Mouse (Mus musculus) limb, embryonic 11.5 days (tissue): Measurements from ENCODE around the gene Ctsg. TPM values are rescaled to one million over a fixed set of nuclear protein-coding genes. Genes with fewer than 3 reads are reported as not detected.

Source experiments
- ATAC-seq: fragments of 200-750 bp; cut with Nextera tagmentation; 2 replicates; pipeline ENCODE4 v1.8.0; 2017; ENCODE audit warnings: low read depth; ENCODE audit not compliant: insufficient number of reproducible peaks, low FRiP score, low TSS enrichment
- DNase-seq: peaks from one replicate; pipeline ENCODE4 v3.0.0-alpha.2; 2015; ENCODE audit warnings: low spot score
- H3K27ac ChIP-seq: fragments of 300-500 bp; sonication (generic); replicated peaks from 2 replicates; pipeline ENCODE4 v1.5.1; 2014; ENCODE audit warnings: low read depth, mild to moderate bottlenecking, low read length
- H3K27me3 ChIP-seq: fragments of 300-500 bp; sonication (generic); 2 replicates; pipeline ENCODE4 v1.6.1; 2014; ENCODE audit warnings: mild to moderate bottlenecking, low read length, mixed read lengths; ENCODE audit not compliant: control insufficient read depth, insufficient read depth
- H3K36me3 ChIP-seq: fragments of 300-500 bp; sonication (generic); 2 replicates; pipeline ENCODE4 v1.6.1; 2014; ENCODE audit warnings: mild to moderate bottlenecking, low read length, moderate library complexity, mixed read lengths; ENCODE audit not compliant: control insufficient read depth, insufficient read depth
- H3K4me1 ChIP-seq: fragments of 300-500 bp; sonication (generic); 2 replicates; pipeline ENCODE4 v1.6.1; 2014; ENCODE audit warnings: low read length, mixed read lengths; ENCODE audit not compliant: control insufficient read depth, insufficient read depth
- H3K4me2 ChIP-seq: fragments of 300-500 bp; sonication (generic); 2 replicates; pipeline ENCODE4 v1.6.1; 2014; ENCODE audit warnings: low read depth, mild to moderate bottlenecking, moderate library complexity; ENCODE audit not compliant: severe bottlenecking
- H3K4me3 ChIP-seq: fragments of 300-500 bp; sonication (generic); 2 replicates; pipeline ENCODE4 v1.5.1; 2014; ENCODE audit warnings: low read depth, low read length
- H3K9ac ChIP-seq: fragments of 300-500 bp; sonication (generic); 2 replicates; pipeline ENCODE4 v1.6.1; 2014; ENCODE audit warnings: mild to moderate bottlenecking, low read length
- H3K9me3 ChIP-seq: fragments of 300-500 bp; sonication (generic); 2 replicates; pipeline ENCODE4 v1.6.1; 2016; ENCODE audit warnings: low read length; ENCODE audit not compliant: control insufficient read depth
- WGBS: fragments of 180-500 bp; shearing (Covaris S2); extraction: QIAGEN DNeasy Blood & Tissue Kit; methylation state at CpG from one replicate; pipeline ENCODE4 v1.1.7; 2014; 5-methylcytosine and 5-hydroxymethylcytosine counted together
- microRNA-seq: library from miRNA; unstranded; fragments of <30 nt; microRNA quantifications from one replicate; pipeline ENCODE4, GENCODE M21; 2016
- polyA plus RNA-seq: library from polyadenylated mRNA; unstranded; fragments of >200 nt; fragmentation: Nextera tagmentation; extraction: Ambion mirVana; gene quantifications from 2 replicates; pipeline ENCODE4 v1.2.1, GENCODE M21; 2014

Gene Ctsg
- polyA plus RNA-seq, 1 experiment from 2014 or later = not detected

- no peak overlapping the region for H3K4me3 ChIP-seq
- WGBS = 89% methylated on average over 4 of the region's 4 CpGs
- no peak overlapping the region for H3K27ac ChIP-seq
- no peaks in the 10 kb centered on the region for H3K4me1 ChIP-seq
- no peak overlapping the region for H3K4me2 ChIP-seq
- DNase-seq (no peak), ATAC-seq (no peak)
- no peaks in the 10 kb centered on the region for H3K9me3 ChIP-seq
- no peaks in the 10 kb centered on the region for H3K27me3 ChIP-seq
- H3K9ac ChIP-seq = no peak overlapping the region
- H3K36me3 ChIP-seq = no peaks in the 10 kb centered on the region
Measured at GRCm38 (mm10) chr14:56057722-56058121, 44.7 kb downstream of the Ctsg start.

GRCm38 (mm10) chr14:56055408-56055807, 47.0 kb downstream of the Ctsg start:
- Histone ChIP-seq H3K9me3 (no peaks in the 10 kb centered on the region), H3K4me3 (no peak overlapping the region), H3K27ac (no peak overlapping the region), H3K9ac (no peak overlapping the region), H3K27me3 (no peaks in the 10 kb centered on the region), H3K4me2 (no peak overlapping the region), H3K36me3 (no peaks in the 10 kb centered on the region), H3K4me1 (no peaks in the 10 kb centered on the region)
- WGBS = 80% methylated on average over 3 of the region's 3 CpGs
- ATAC-seq (no peak), DNase-seq (no peak)

Small RNA genes lying within 50 kb of the gene (microRNA-seq; reads per million reads assigned to microRNA genes)
- not detected for gene Mir6949

Other genes starting within 250 kb of the Ctsg start
- 21.6 and 24.7 TPM in 2 replicates for gene Nynrin, start 248.6 kb downstream of the Ctsg start, polyA plus RNA-seq
- 0.11 and 0.27 TPM in 2 replicates for gene Cbln3, start 218.2 kb downstream of the Ctsg start, polyA plus RNA-seq
- gene Khnyn, start 217.6 kb downstream of the Ctsg start, polyA plus RNA-seq = 17.4 and 18.4 TPM in 2 replicates
- 67.2 and 70.2 TPM in 2 replicates for gene Sdr39u1, start 202.3 kb downstream of the Ctsg start, polyA plus RNA-seq
- not detected in 2 replicates for gene Cma1, start 157.9 kb downstream of the Ctsg start, polyA plus RNA-seq
- not detected in 2 replicates for gene Cma2, start 151.6 kb downstream of the Ctsg start, polyA plus RNA-seq
- gene Mcpt1, start 84.6 kb downstream of the Ctsg start, polyA plus RNA-seq = not detected in 2 replicates
- not detected in 2 replicates for gene Mcpt9, start 72.1 kb downstream of the Ctsg start, polyA plus RNA-seq
- gene Mcpt2, start 60.5 kb downstream of the Ctsg start, polyA plus RNA-seq = not detected in 2 replicates
- not detected in 2 replicates for gene Mcpt4, start 40.3 kb downstream of the Ctsg start, polyA plus RNA-seq
- gene Mcpt8, start 17.3 kb downstream of the Ctsg start, polyA plus RNA-seq = not detected in 2 replicates
- gene Gzme, start 18.1 kb upstream of the Ctsg start, polyA plus RNA-seq = not detected in 2 replicates
- gene Gzmd, start 30.0 kb upstream of the Ctsg start, polyA plus RNA-seq = not detected in 2 replicates
- gene Gzmg, start 57.0 kb upstream of the Ctsg start, polyA plus RNA-seq = not detected in 2 replicates
- gene Gzmn, start 72.0 kb upstream of the Ctsg start, polyA plus RNA-seq = not detected in 2 replicates
- gene Gzmf, start 108.8 kb upstream of the Ctsg start, polyA plus RNA-seq = not detected in 2 replicates
- gene Gzmc, start 132.1 kb upstream of the Ctsg start, polyA plus RNA-seq = not detected in 2 replicates
- not detected in 2 replicates for gene Gzmb, start 159.7 kb upstream of the Ctsg start, polyA plus RNA-seq